Comparison of ENCODE assay signal across 32 mouse cellular contexts in the genomic region with DNA sequence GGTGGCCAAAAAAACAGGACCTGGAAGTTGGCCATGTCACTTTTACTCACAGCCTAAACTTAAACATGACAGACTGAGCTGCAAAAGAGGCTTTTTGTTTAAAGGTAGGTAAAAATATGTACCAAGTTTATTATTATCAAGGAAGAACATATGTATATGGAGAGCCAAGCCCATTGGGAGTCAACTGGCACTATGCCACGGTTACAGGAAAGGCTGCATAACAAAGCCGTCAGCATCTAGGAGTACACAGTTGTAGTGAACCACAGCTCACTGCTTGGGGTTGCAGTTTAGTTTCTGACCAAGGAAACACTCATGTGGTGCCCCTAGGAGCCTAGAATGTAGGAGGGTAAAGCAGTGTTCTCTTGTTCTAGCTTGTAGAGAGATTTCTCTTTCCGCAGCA. TPM values are rescaled to one million over a fixed set of nuclear protein-coding genes. Genes with fewer than 3 reads are reported as not detected.
DNase-seq lines count a peak whose midpoint lies in the region; ATAC-seq and TF ChIP-seq lines count a peak whose summit lies in the region.
"Had no signal": no experiment of that assay in that cellular context is flagged by ENCODE, and none has a peak within 500 bp of the region (broad histone marks: within the 10 kb centered on the region; RNA-seq: fewer than 3 reads in every experiment).

No protein-coding gene starts in this region.

- H3K27ac ChIP-seq in midbrain, embryonic 11.5 days (ENCODE audit: low read depth, low read length) = no peak overlapping the region
- no peak overlapping the region for H3K27ac ChIP-seq in midbrain, embryonic 16.5 days (ENCODE audit: low read length)
- H3K27ac ChIP-seq in forebrain, embryonic 14.5 days (ENCODE audit: low read depth, low read length) = no peak overlapping the region
- H3K27ac ChIP-seq in heart, adult 2 months = no peak overlapping the region
- H3K27ac ChIP-seq: forebrain, embryonic 10.5 days; heart, embryonic 10.5 days; heart, embryonic 15.5 days; hindbrain, embryonic 12.5 days; limb, embryonic 12.5 days; liver, embryonic 15.5 days; lung, embryonic 15.5 days had no signal

- TF ChIP-seq POLR2A in heart, adult 2 months (IDR thresholded peaks at IDR 0.05; ENCODE audit: insufficient read depth, low read depth, low read length) = no peak

- peak; percentile 58 for DNase-seq in cerebellum, adult 9-11 months
- DNase-seq in cerebellum, adult 11-12 months = no peak
- peak; percentile 51 for DNase-seq in midbrain, embryonic 11.5 days (ENCODE audit: low spot score, missing footprints)
- DNase-seq in brain, adult 2 months (ENCODE audit: low read depth, low spot score) = peak; percentile 57
- DNase-seq in forebrain, embryonic 14.5 days (ENCODE audit: low spot score) = no peak
- no peak for DNase-seq in heart, adult 2 months
- DNase-seq: adrenal gland, adult 2 months; adrenal gland, postnatal 36 days; forebrain, postnatal 0 days; gastrocnemius, postnatal 10 days; kidney, adult 9 months; kidney, postnatal 10 days; layer of hippocampus, adult 9-11 months; lung, postnatal 36 days; retina, postnatal 1 day; right cerebral cortex, postnatal 14 days had no signal

- no peak for TF ChIP-seq EP300 in heart, adult 2 months (IDR thresholded peaks at IDR 0.05; ENCODE audit: insufficient read depth, low read depth, low read length)

- H3K36me3 ChIP-seq in midbrain, embryonic 11.5 days (ENCODE audit: control insufficient read depth, insufficient read depth, low read length) = no peaks in the 10 kb centered on the region
- H3K36me3 ChIP-seq in midbrain, embryonic 16.5 days (ENCODE audit: control insufficient read depth, insufficient read depth, low read length) = no peaks in the 10 kb centered on the region
- H3K36me3 ChIP-seq in forebrain, embryonic 14.5 days (ENCODE audit: control insufficient read depth, insufficient read depth, low read length) = no peaks in the 10 kb centered on the region
- no peaks in the 10 kb centered on the region for H3K36me3 ChIP-seq in heart, adult 2 months (ENCODE audit: control insufficient read depth, insufficient read depth, low read length)
- H3K36me3 ChIP-seq: heart, embryonic 10.5 days; heart, embryonic 15.5 days; hindbrain, embryonic 12.5 days; limb, embryonic 12.5 days; liver, embryonic 15.5 days; lung, embryonic 15.5 days had no signal

- H3K9me3 ChIP-seq in midbrain, embryonic 11.5 days (ENCODE audit: control insufficient read depth, low read length) = no peaks in the 10 kb centered on the region
- no peaks in the 10 kb centered on the region for H3K9me3 ChIP-seq in midbrain, embryonic 16.5 days (replicated peaks; ENCODE audit: control insufficient read depth, low read length, poor library complexity, severe bottlenecking)
- H3K9me3 ChIP-seq in forebrain, embryonic 14.5 days (replicated peaks; ENCODE audit: control insufficient read depth, low read length) = no peaks in the 10 kb centered on the region
- H3K9me3 ChIP-seq: forebrain, embryonic 10.5 days; heart, embryonic 10.5 days; heart, embryonic 15.5 days; hindbrain, embryonic 12.5 days; limb, embryonic 12.5 days; liver, embryonic 15.5 days; lung, embryonic 15.5 days; megakaryocyte, embryonic 14.5 days had no signal

- no peaks in the 10 kb centered on the region for H3K79me2 ChIP-seq in heart, adult 2 months (replicated peaks; ENCODE audit: control insufficient read depth, insufficient read depth, low read length)

- ATAC-seq in midbrain, embryonic 11.5 days (ENCODE audit: low FRiP score) = no peak
- ATAC-seq in midbrain, embryonic 16.5 days = no peak
- peak; percentile 63; the same call in 1 of the 2 replicates for ATAC-seq in erythroid progenitor cell, adult 5-6 weeks (replicated peaks; ENCODE audit: low FRiP score, poor library complexity, severe bottlenecking)
- ATAC-seq in forebrain, embryonic 14.5 days = no peak
- ATAC-seq: activated CD4-positive, CD25-positive, alpha-beta regulatory T cell, adult 4 months; CD4-positive, CD25-positive, alpha-beta regulatory T cell, adult 4 months; forebrain, postnatal 0 days; intestine, embryonic 16.5 days had no signal

- WGBS in midbrain, embryonic 11.5 days = 95% methylated on average over 3 of the region's 3 CpGs
- 77% methylated on average over 3 of the region's 3 CpGs for WGBS in midbrain, embryonic 16.5 days
- WGBS in forebrain, embryonic 14.5 days = 69% methylated on average over 3 of the region's 3 CpGs
- 67% methylated on average over 3 of the region's 3 CpGs for WGBS in heart, adult 2 months

- no peak overlapping the region for H3K9ac ChIP-seq in midbrain, embryonic 11.5 days (ENCODE audit: low read length)
- H3K9ac ChIP-seq in midbrain, embryonic 16.5 days (ENCODE audit: low read depth, low read length) = no peak overlapping the region
- H3K9ac ChIP-seq in forebrain, embryonic 14.5 days (ENCODE audit: low read length) = no peak overlapping the region
- H3K9ac ChIP-seq in heart, adult 2 months (ENCODE audit: low read depth, low read length) = no peak overlapping the region
- H3K9ac ChIP-seq: forebrain, postnatal 0 days; heart, embryonic 15.5 days; hindbrain, embryonic 12.5 days; limb, embryonic 12.5 days; liver, embryonic 15.5 days; lung, embryonic 15.5 days had no signal

- intact Hi-C loops in heart, adult 2 months (cut with DNase I) = no loop called here

- no peaks in the 10 kb centered on the region for H3K27me3 ChIP-seq in midbrain, embryonic 11.5 days (ENCODE audit: control insufficient read depth, insufficient read depth, low read length)
- no peaks in the 10 kb centered on the region for H3K27me3 ChIP-seq in midbrain, embryonic 16.5 days (ENCODE audit: control insufficient read depth, insufficient read depth, low read depth, low read length)
- H3K27me3 ChIP-seq in forebrain, embryonic 14.5 days (replicated peaks; ENCODE audit: control insufficient read depth, insufficient read depth, low read length) = no peaks in the 10 kb centered on the region; the same call in 1 of the 2 replicates
- H3K27me3 ChIP-seq in heart, adult 2 months (ENCODE audit: control insufficient read depth, insufficient read depth, low read length) = no peaks in the 10 kb centered on the region
- H3K27me3 ChIP-seq: heart, embryonic 15.5 days; hindbrain, embryonic 12.5 days; limb, embryonic 12.5 days; liver, embryonic 15.5 days; lung, embryonic 15.5 days; megakaryocyte, embryonic 14.5 days had no signal

- H3K4me3 ChIP-seq in midbrain, embryonic 11.5 days (ENCODE audit: low read depth, low read length) = no peak overlapping the region
- no peak overlapping the region for H3K4me3 ChIP-seq in midbrain, embryonic 16.5 days (ENCODE audit: low read depth, low read length)
- H3K4me3 ChIP-seq in forebrain, embryonic 14.5 days (ENCODE audit: low read depth, low read length) = no peak overlapping the region
- no peak overlapping the region for H3K4me3 ChIP-seq in heart, adult 2 months
- H3K4me3 ChIP-seq: forebrain, embryonic 10.5 days; heart, embryonic 10.5 days; heart, embryonic 15.5 days; hindbrain, embryonic 12.5 days; limb, embryonic 12.5 days; liver, embryonic 15.5 days; lung, embryonic 15.5 days; megakaryocyte, embryonic 14.5 days had no signal

- no peak for TF ChIP-seq CTCF in heart, adult 2 months (IDR thresholded peaks at IDR 0.05)

- no peak overlapping the region for H3K4me2 ChIP-seq in midbrain, embryonic 11.5 days
- no peak overlapping the region for H3K4me2 ChIP-seq in midbrain, embryonic 16.5 days (ENCODE audit: low read length)
- no peak overlapping the region for H3K4me2 ChIP-seq in forebrain, embryonic 14.5 days (ENCODE audit: low read length)
- H3K4me2 ChIP-seq: heart, embryonic 15.5 days; hindbrain, embryonic 12.5 days; limb, embryonic 12.5 days; liver, embryonic 15.5 days; lung, embryonic 15.5 days had no signal

- H3K4me1 ChIP-seq in midbrain, embryonic 11.5 days (ENCODE audit: control insufficient read depth, insufficient read depth, low read length) = no peaks in the 10 kb centered on the region; the same call in 1 of the 2 replicates
- no peaks in the 10 kb centered on the region for H3K4me1 ChIP-seq in midbrain, embryonic 16.5 days (ENCODE audit: control insufficient read depth, insufficient read depth, low read length)
- no peaks in the 10 kb centered on the region for H3K4me1 ChIP-seq in forebrain, embryonic 14.5 days (ENCODE audit: control insufficient read depth, insufficient read depth, low read length)
- H3K4me1 ChIP-seq in heart, adult 2 months (ENCODE audit: control insufficient read depth, insufficient read depth, low read length) = no peaks in the 10 kb centered on the region
- H3K4me1 ChIP-seq: heart, embryonic 10.5 days; heart, embryonic 15.5 days; hindbrain, embryonic 12.5 days; limb, embryonic 12.5 days; liver, embryonic 15.5 days; lung, embryonic 15.5 days; megakaryocyte, embryonic 14.5 days had no signal

RNA-seq across cellular contexts. Expression of gene Pax6, which starts 40.4 kb away (rescaled TPM):
- 45.5 and 45.7 TPM in 2 replicates for polyA plus RNA-seq in midbrain, embryonic 11.5 days (2014; fragmentation: Nextera tagmentation; extraction: Ambion mirVana)
- polyA plus RNA-seq in midbrain, embryonic 16.5 days (2015; fragmentation: Nextera tagmentation; extraction: Ambion mirVana) = 17.4 and 25.7 TPM in 2 replicates
- not detected in 2 replicates for total RNA-seq in erythroid progenitor cell, adult 5-6 weeks (2015; ENCODE audit: low replicate concordance)
- total RNA-seq in erythroid progenitor cell, adult 5-6 weeks (2017; ENCODE audit: low replicate concordance) = not detected in 2 replicates
- polyA plus RNA-seq in forebrain, embryonic 14.5 days (2014; fragmentation: Nextera tagmentation; extraction: Ambion mirVana) = 44.5 and 51.8 TPM in 2 replicates
- total RNA-seq in heart, adult 2 months (2021) = not detected
- polyA plus RNA-seq in heart, adult 2 months (2012; rRNA removed) = not detected in 2 replicates
- total RNA-seq: adrenal gland, adult 2 months; adrenal gland, postnatal 36 days; gastrocnemius, postnatal 10 days; heart, postnatal 25 days; liver, adult 2 months; monocyte, adult 5-6 weeks had no signal
- polyA plus RNA-seq: adrenal gland, adult 2 months; limb, embryonic 12.5 days; liver, adult 2 months; liver, embryonic 15.5 days; lung, embryonic 15.5 days had no signal

Comparison
In these comparisons a context has a peak if more than half of its experiments do, and no peak if none do; other contexts are left out.
1. DNase-seq: peak in cerebellum, adult 9-11 months (single experiment), midbrain, embryonic 11.5 days (single experiment) and brain, adult 2 months (single experiment); none in cerebellum, adult 11-12 months (single experiment), forebrain, embryonic 14.5 days (single experiment) and heart, adult 2 months (0 of 2).
2. RNA of gene Pax6, which starts 40.4 kb away (polyA plus RNA-seq): 44.5 to 51.8 TPM in forebrain, embryonic 14.5 days, 45.5 to 45.7 TPM in midbrain, embryonic 11.5 days and 17.4 to 25.7 TPM in midbrain, embryonic 16.5 days; not detected in heart, adult 2 months; every median in the first group is over 10 times any median in the second.